Mouse (Mus musculus): Measurements from ENCODE around the gene Gm7945.
A peak's percentile ranks its signal among the peaks of the same experiment; 100 is the strongest.
"Not testable (repeated sequence)": the region's sequence is repeated elsewhere in the genome, so short reads cannot be mapped to it uniquely, and the experiment has no call there.

Gene Gm7945

DNA sequence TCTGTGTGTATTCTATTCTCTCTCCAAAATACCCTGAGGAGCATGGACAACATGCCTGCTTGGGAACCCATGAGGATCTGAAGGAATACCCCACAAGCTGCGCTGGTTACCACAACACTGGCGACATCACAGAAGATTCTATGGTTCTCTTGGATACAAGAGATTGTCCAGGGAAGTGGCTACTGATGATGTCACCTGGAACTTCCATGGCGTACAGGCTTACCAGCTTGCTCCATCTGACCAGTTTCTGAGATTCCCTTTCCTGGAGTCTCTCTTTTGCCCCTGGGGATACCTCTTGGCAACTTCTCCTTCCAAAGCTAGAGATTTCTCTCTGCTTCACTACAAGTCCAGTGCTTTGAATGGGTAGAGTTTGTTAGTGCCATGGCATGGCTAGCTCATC is at the start of gene Gm7945:
Gm7945 (minus strand) TSS at position 101 of the 400 bp plus-strand sequence.
- not testable (repeated sequence) for DNase-seq

DNA sequence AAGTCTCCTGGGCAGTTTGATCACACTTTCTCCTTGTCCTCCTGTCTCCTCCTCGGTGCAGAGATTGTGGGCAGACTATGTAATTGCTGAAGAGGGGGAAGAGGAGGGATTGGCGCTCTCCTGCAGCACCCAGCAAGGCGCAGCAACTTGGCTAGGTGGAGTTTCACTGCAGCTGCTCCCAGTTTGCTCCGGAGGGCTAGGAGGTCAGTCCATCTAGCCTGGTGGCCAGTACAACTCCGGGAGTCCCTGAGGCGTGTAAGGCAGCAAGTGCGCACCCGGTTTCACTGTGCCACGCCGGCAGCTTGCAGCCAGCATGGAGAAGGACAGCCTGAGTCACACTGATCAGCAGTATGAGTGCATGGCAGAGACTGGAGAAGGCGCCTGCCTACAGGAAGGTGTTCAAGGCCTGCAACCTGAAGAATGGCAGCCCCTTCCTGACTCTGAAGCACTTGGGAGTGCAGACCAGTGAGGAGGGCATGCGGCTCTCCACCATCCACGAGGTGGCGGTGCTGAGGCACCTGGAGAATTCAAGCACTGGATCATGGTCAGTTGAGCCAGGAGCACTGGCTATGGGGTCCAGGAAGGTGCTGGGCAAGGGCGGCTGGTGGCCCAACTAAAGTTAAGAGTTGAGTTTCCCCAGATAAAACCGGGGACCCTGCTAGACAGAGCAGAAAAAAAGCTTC is 39.4 kb upstream of the Gm7945 start:
- DNase-seq = peak; percentile 1

DNA sequence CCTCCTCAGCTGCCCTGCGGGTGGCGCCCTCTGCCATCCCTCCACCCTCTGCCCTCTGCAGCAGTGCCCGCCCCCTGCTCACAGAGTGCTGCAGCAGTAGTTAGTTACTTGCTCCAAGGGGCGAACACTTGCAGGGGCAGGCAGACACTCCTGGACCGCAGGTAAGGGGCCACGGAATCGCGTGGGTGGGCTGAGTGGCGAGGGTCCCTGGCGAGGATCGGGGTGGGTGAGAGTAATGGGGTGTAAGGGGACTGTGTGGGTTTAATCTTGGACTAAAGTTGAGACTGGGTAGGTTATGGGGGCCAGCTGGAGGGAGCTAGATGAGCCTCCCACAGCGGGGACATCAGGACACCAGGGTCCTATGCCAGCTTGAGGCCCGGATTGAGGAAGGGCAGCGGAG is 38.5 kb upstream of the Gm7945 start:
- not testable (repeated sequence) for DNase-seq

DNA sequence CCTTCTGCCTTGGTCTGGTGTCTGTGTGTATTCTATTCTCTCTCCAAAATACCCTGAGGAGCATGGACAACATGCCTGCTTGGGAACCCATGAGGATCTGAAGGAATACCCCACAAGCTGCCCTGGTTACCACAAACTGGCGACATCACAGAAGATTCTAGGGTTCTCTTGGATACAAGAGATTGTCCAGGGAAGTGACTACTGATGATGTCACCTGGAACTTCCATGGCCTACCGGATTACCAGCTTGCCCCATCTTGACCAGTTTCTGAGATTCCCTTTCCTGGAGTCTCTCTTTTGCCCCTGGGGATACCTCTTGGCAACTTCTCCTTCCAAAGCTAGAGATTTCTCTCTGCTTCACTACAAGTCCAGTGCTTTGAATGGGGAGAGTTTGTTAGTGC is 22.0 kb upstream of the Gm7945 start, which contains the start of gene Gm6482:
Gm6482 (minus strand) TSS at position 101 of the 400 bp plus-strand sequence.
- not testable (repeated sequence) for DNase-seq

DNA sequence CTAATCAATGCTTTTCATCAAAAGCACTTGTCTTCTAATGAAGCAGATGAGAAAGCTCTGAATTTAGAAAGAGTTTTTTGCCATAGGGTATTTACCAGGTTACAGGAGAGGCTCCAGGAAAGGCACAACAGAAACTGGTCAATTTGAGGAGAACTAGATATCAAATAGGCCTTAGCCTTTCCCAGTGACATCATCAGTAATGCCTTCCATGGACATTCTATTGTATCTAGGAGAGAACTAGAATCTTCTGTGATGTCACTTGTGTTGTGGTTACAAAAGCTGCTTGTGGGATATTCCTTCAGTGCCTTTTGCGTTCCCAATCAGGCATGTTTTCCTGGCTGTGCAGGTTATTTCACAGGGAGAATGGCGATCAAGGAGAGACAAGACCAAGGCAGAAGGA is 37.9 kb downstream of the Gm7945 start, which contains the start of gene Gm5798:
Gm5798 (plus strand) TSS at position 301 of the 400 bp plus-strand sequence.
- not testable (repeated sequence) for DNase-seq
